Mouse (Mus musculus) ES-Bruce4 (cell line): ENCODE results near the gene Tjap1. TPM values are rescaled to one million over a fixed set of nuclear protein-coding genes. Genes with fewer than 3 reads are reported as not detected.

Experiments used
- H3K27ac ChIP-seq: 2 replicates; pipeline ENCODE4 v1.5.1; 2012; ENCODE audit warnings: low read length, inconsistent platforms; ENCODE audit not compliant: insufficient read depth
- H3K27me3 ChIP-seq: 2 replicates; pipeline ENCODE4 v1.6.1; 2012; ENCODE audit warnings: mild to moderate bottlenecking, low read length, inconsistent platforms; ENCODE audit not compliant: control insufficient read depth, poor library complexity, insufficient read depth, severe bottlenecking
- H3K36me3 ChIP-seq: 2 replicates; pipeline ENCODE4 v1.6.1; 2012; ENCODE audit warnings: inconsistent platforms, mild to moderate bottlenecking, low read length, moderate library complexity; ENCODE audit not compliant: control insufficient read depth, poor library complexity, insufficient read depth, severe bottlenecking
- H3K4me1 ChIP-seq: one replicate; pipeline ENCODE4 v1.8.1; 2011; ENCODE audit warnings: low read length; ENCODE audit not compliant: control insufficient read depth, insufficient read depth
- H3K4me3 ChIP-seq: 2 replicates; pipeline ENCODE4 v1.5.1; 2011; ENCODE audit warnings: low read depth, mild to moderate bottlenecking, low read length
- H3K9ac ChIP-seq: 2 replicates; pipeline ENCODE4 v1.6.1; 2012; ENCODE audit warnings: low read depth, mild to moderate bottlenecking, inconsistent platforms; ENCODE audit not compliant: poor library complexity, severe bottlenecking
- H3K9me3 ChIP-seq: replicated peaks from 2 replicates; pipeline ENCODE4 v1.6.1; 2012; ENCODE audit warnings: mild to moderate bottlenecking, low read length, inconsistent platforms; ENCODE audit not compliant: control insufficient read depth, poor library complexity, insufficient read depth, severe bottlenecking
- CTCF ChIP-seq: IDR thresholded peaks from one replicate; pipeline ENCODE4 v1.8.1; 2011; ENCODE audit warnings: low read depth, low read length
- EP300 ChIP-seq: IDR thresholded peaks from 2 replicates; pipeline ENCODE4 v1.6.1; 2011; ENCODE audit warnings: low read depth, low read length; ENCODE audit not compliant: insufficient read depth
- POLR2A ChIP-seq: IDR thresholded peaks from one replicate; pipeline ENCODE4 v1.8.1; 2011; ENCODE audit warnings: low read length; ENCODE audit not compliant: insufficient read depth
- polyA plus RNA-seq: library from polyadenylated mRNA; stranded (reverse); fragments of >200 nt; gene quantifications from 2 replicates; pipeline ENCODE4 v1.2.4, GENCODE M21; 2011; ENCODE audit warnings: low read depth; ENCODE audit not compliant: missing spikeins, insufficient read depth, insufficient read length

Gene Tjap1
- polyA plus RNA-seq, 1 experiment: 75.2 TPM

- H3K9me3 ChIP-seq: no peaks in the 10 kb centered on the region
- no peaks in the 10 kb centered on the region for H3K27me3 ChIP-seq
- H3K9ac ChIP-seq: no peak overlapping the region
- no peaks in the 10 kb centered on the region for H3K36me3 ChIP-seq
- TF ChIP-seq EP300 (no peak), POLR2A (no peak), CTCF (no peak)
- H3K27ac ChIP-seq: no peak overlapping the region
- H3K4me1 ChIP-seq: no peaks in the 10 kb centered on the region
- H3K4me3 ChIP-seq: no peak overlapping the region
These were observed 37.7 kb upstream of the Tjap1 start for GRCm38 (mm10) chr17:46320492-46320891.

GRCm38 (mm10) chr17:46315813-46316212, 33.0 kb upstream of the Tjap1 start:
- no peaks in the 10 kb centered on the region for H3K27me3 ChIP-seq
- no peaks in the 10 kb centered on the region for H3K4me1 ChIP-seq
- H3K9me3 ChIP-seq: no peaks in the 10 kb centered on the region
- no peak overlapping the region for H3K9ac ChIP-seq
- H3K36me3 ChIP-seq: no peaks in the 10 kb centered on the region
- TF ChIP-seq CTCF: no peak
- TF ChIP-seq EP300: no peak
- TF ChIP-seq POLR2A: no peak
- no peak overlapping the region for H3K27ac ChIP-seq
- no peak overlapping the region for H3K4me3 ChIP-seq

GRCm38 (mm10) chr17:46313135-46313715, 30.4 kb upstream of the Tjap1 start:
- TF ChIP-seq CTCF (no peak), POLR2A (no peak), EP300 (no peak)
- no peaks in the 10 kb centered on the region for H3K36me3 ChIP-seq
- no peaks in the 10 kb centered on the region for H3K9me3 ChIP-seq
- no peaks in the 10 kb centered on the region for H3K27me3 ChIP-seq
- H3K27ac ChIP-seq: no peak overlapping the region
- no peaks in the 10 kb centered on the region for H3K4me1 ChIP-seq
- H3K4me3 ChIP-seq: no peak overlapping the region
- no peak overlapping the region for H3K9ac ChIP-seq

GRCm38 (mm10) chr17:46310515-46310914, 27.7 kb upstream of the Tjap1 start:
- Histone ChIP-seq H3K4me1 (no peaks in the 10 kb centered on the region), H3K9me3 (no peaks in the 10 kb centered on the region), H3K27ac (no peak overlapping the region), H3K9ac (no peak overlapping the region), H3K27me3 (no peaks in the 10 kb centered on the region), H3K4me3 (no peak overlapping the region), H3K36me3 (no peaks in the 10 kb centered on the region)
- TF ChIP-seq POLR2A (no peak), EP300 (no peak), CTCF (no peak)

- H3K4me3 ChIP-seq: no peak overlapping the region
- TF ChIP-seq EP300: no peak
- no peak for TF ChIP-seq POLR2A
- no peak for TF ChIP-seq CTCF
- no peaks in the 10 kb centered on the region for H3K9me3 ChIP-seq
- no peaks in the 10 kb centered on the region for H3K36me3 ChIP-seq
- no peaks in the 10 kb centered on the region for H3K27me3 ChIP-seq
- H3K9ac ChIP-seq: no peak overlapping the region
- no peak overlapping the region for H3K27ac ChIP-seq
- no peaks in the 10 kb centered on the region for H3K4me1 ChIP-seq
These were observed 27.0 kb upstream of the Tjap1 start for GRCm38 (mm10) chr17:46309835-46310234.

GRCm38 (mm10) chr17:46306956-46307355, 24.1 kb upstream of the Tjap1 start:
- H3K4me1 ChIP-seq: no peaks in the 10 kb centered on the region
- TF ChIP-seq POLR2A (no peak), CTCF (no peak), EP300 (no peak)
- H3K27ac ChIP-seq: no peak overlapping the region
- H3K4me3 ChIP-seq: no peak overlapping the region
- H3K27me3 ChIP-seq: no peaks in the 10 kb centered on the region
- no peak overlapping the region for H3K9ac ChIP-seq
- no peaks in the 10 kb centered on the region for H3K9me3 ChIP-seq
- H3K36me3 ChIP-seq: no peaks in the 10 kb centered on the region
